Mouse (Mus musculus) heart, postnatal 0 days (tissue): ENCODE results near the gene Sel1l.

Experiments
- CTCF ChIP-seq: IDR thresholded peaks from 2 replicates; pipeline ENCODE4 v1.5.1; 2016; ENCODE audit warnings: antibody characterized with exemption, control low read depth, low read depth
- EP300 ChIP-seq: IDR thresholded peaks from 2 replicates; pipeline ENCODE4 v1.6.1; 2016; ENCODE audit warnings: antibody characterized with exemption, low read depth

- TF ChIP-seq EP300 (no peak), CTCF (no peak)
Observed at GRCm38 (mm10) chr12:91837401-91838065, 11.4 kb downstream of the Sel1l start.
